12 mouse cellular contexts compared by ENCODE assay signal in genomic region chr19:56176059-56176458, GRCm38 (mm10).
DNase-seq lines count a peak whose midpoint lies in the region; ATAC-seq and TF ChIP-seq lines count a peak whose summit lies in the region.
"Had no signal": no experiment of that assay in that cellular context is flagged by ENCODE, and none has a peak within 500 bp of the region (broad histone marks: within the 10 kb centered on the region; RNA-seq: fewer than 3 reads in every experiment).

No protein-coding gene starts in this region.

- no peak overlapping the region for H3K9ac ChIP-seq in heart, embryonic 12.5 days
- H3K9ac ChIP-seq: liver, embryonic 14.5 days had no signal

- peaks cover 16% of the 10 kb centered on the region for H3K4me1 ChIP-seq in heart, embryonic 12.5 days (replicated peaks)

- peak; percentile 97 for DNase-seq in heart, adult 11 months
- DNase-seq in 3134 (ENCODE audit: extremely low read depth, insufficient read length, low spot score), result peak; percentile 43
- DNase-seq in brain, embryonic 14.5 days (ENCODE audit: low read depth), result peak; percentile 25
- peak; percentile 10 for DNase-seq in heart, postnatal 4 days
- DNase-seq in left cerebral cortex, adult 2 months (ENCODE audit: extremely low spot score in 1 of 2, low spot score in 2 of 2), result no peak
- no peak for DNase-seq in thymus, postnatal 10 days (ENCODE audit: low spot score in 2 of 2)
- DNase-seq in right cerebral cortex, postnatal 25 days, result no peak
- DNase-seq: cerebellum, adult 9-10 months; right cerebral cortex, postnatal 14 days; thymus, adult 18-20 months had no signal

- no peak for TF ChIP-seq POLR2A in brain, embryonic 14.5 days (IDR thresholded peaks at IDR 0.05; ENCODE audit: borderline replicate concordance, extremely low read depth, insufficient read depth, insufficient read length, poor library complexity, severe bottlenecking)

- no peak overlapping the region for H3K4me3 ChIP-seq in heart, embryonic 12.5 days
- H3K4me3 ChIP-seq in left cerebral cortex, adult 2 months, result no peak overlapping the region

- H3K27ac ChIP-seq in heart, embryonic 12.5 days (ENCODE audit: poor library complexity, severe bottlenecking), result no peak overlapping the region
- no peak overlapping the region for H3K27ac ChIP-seq in left cerebral cortex, adult 2 months
- H3K27ac ChIP-seq: liver, embryonic 14.5 days had no signal

- TF ChIP-seq CTCF in brain, embryonic 14.5 days (IDR thresholded peaks at IDR 0.05; ENCODE audit: borderline replicate concordance, extremely low read depth, insufficient read depth, insufficient read length), result no peak
- no peak for TF ChIP-seq CTCF in left cerebral cortex, adult 2 months (IDR thresholded peaks at IDR 0.05)

- no peaks in the 10 kb centered on the region; the same call in 1 of the 2 replicates for H3K9me3 ChIP-seq in heart, embryonic 12.5 days (replicated peaks)

- no peaks in the 10 kb centered on the region; the same call in 1 of the 2 replicates for H3K27me3 ChIP-seq in heart, embryonic 12.5 days (replicated peaks)

- H3K36me3 ChIP-seq in heart, embryonic 12.5 days, result no peaks in the 10 kb centered on the region

- H3K4me2 ChIP-seq in heart, embryonic 12.5 days, result no peak overlapping the region

- ATAC-seq in heart, embryonic 12.5 days (ENCODE audit: insufficient number of reproducible peaks, low FRiP score), result no peak

- WGBS in heart, embryonic 12.5 days, result 81% methylated on average over 8 of the region's 8 CpGs

- intact Hi-C loops in left cerebral cortex, adult 2 months (cut with DNase I), result no loop called here

Comparison
In these comparisons a context has a peak if more than half of its experiments do, and no peak if none do; other contexts are left out.
1. DNase-seq: peak in heart, adult 11 months (single experiment), 3134 (single experiment), brain, embryonic 14.5 days (single experiment) and heart, postnatal 4 days (single experiment); none in left cerebral cortex, adult 2 months (0 of 2), thymus, postnatal 10 days (0 of 2) and right cerebral cortex, postnatal 25 days (single experiment).